Mouse (Mus musculus) cerebellum, adult (tissue): ENCODE measurements around the gene Sepsecs.

Source experiments
- ATAC-seq: cut with Nextera tagmentation; 2 replicates; pipeline ENCODE4 v1.9.2; 2017; ENCODE audit warnings: mild to moderate bottlenecking, moderate library complexity, mixed read lengths; ENCODE audit not compliant: insufficient number of reproducible peaks, low FRiP score, low TSS enrichment

Gene Sepsecs

GRCm38 (mm10) chr5:52612776-52613175 is 56.7 kb downstream of the Sepsecs start:
- no peak for ATAC-seq

- no peak for ATAC-seq
Observed at GRCm38 (mm10) chr5:52611315-52611895, 58.1 kb downstream of the Sepsecs start.

- no peak for ATAC-seq
Observed at GRCm38 (mm10) chr5:52610306-52610705, 59.2 kb downstream of the Sepsecs start.

- ATAC-seq: no peak
Observed at GRCm38 (mm10) chr5:52609672-52610071, 59.8 kb downstream of the Sepsecs start.

- ATAC-seq: no peak
Observed at GRCm38 (mm10) chr5:52604582-52605041, 64.9 kb downstream of the Sepsecs start.

- ATAC-seq: no peak
Observed at GRCm38 (mm10) chr5:52590612-52591011, 78.9 kb downstream of the Sepsecs start.
